Mouse (Mus musculus): ENCODE measurements around the gene Hebp1.

DNA sequence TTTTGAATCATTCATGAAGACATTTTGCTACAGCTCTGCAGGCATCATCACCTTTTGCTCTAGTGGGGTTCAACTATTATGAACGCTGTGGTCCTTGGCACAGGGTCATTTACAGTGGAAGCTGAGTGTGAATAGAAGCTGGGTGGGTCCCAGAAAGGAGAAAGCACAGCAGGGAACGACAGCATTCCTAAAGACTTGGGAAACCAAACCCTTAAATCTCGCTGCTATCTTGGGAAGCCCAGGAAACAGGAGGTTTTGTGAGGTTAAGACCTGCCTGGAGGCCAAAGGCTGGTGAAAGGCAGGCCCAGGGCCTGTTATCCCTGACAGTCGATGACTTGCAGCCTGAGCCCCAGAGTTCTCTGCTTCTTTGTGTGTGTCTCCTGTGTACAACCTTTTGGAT is 40.4 kb upstream of the Hebp1 start:
- TF ChIP-seq CTCF (IDR thresholded peaks at IDR 0.05; ENCODE audit: extremely low read depth, insufficient read depth, insufficient read length, insufficient replicate concordance) (no peak), POLR2A (IDR thresholded peaks at IDR 0.05; ENCODE audit: low read depth, low read length) (no peak)

Data from spleen, adult 2 months (tissue).